Mouse (Mus musculus): ENCODE measurements around the gene Chmp2a. TPM values are rescaled to one million over a fixed set of nuclear protein-coding genes. Genes with fewer than 3 reads are reported as not detected.
A peak's percentile ranks its signal among the peaks of the same experiment; 100 is the strongest.
"Not testable (repeated sequence)": the region's sequence is repeated elsewhere in the genome, so short reads cannot be mapped to it uniquely, and the experiment has no call there.

The Chmp2a gene
- total RNA-seq (2021): 100 to 1,000 TPM; 181 to 189 TPM
- long read RNA-seq, experiment 1, transcript Chmp2a-203 (6 exons, 930 nt): minor isoform, 17 of 266 reads
- long read RNA-seq, experiment 1, transcript Chmp2a-201 (6 exons, 949 nt): major isoform, 119 of 266 reads
- long read RNA-seq, experiment 1, partial matches to known transcripts: 108 of 266 reads
- long read RNA-seq, experiment 1, other reads (novel, unspliced or antisense): 20 of 266 reads
- long read RNA-seq, experiment 2, transcript Chmp2a-201 (6 exons, 949 nt): major isoform, 108 of 221 reads
- long read RNA-seq, experiment 2, transcript Chmp2a-203 (6 exons, 930 nt): minor isoform, 22 of 221 reads
- long read RNA-seq, experiment 2, partial matches to known transcripts: 57 of 221 reads
- long read RNA-seq, experiment 2, other reads (novel, unspliced or antisense): 33 of 221 reads

DNA sequence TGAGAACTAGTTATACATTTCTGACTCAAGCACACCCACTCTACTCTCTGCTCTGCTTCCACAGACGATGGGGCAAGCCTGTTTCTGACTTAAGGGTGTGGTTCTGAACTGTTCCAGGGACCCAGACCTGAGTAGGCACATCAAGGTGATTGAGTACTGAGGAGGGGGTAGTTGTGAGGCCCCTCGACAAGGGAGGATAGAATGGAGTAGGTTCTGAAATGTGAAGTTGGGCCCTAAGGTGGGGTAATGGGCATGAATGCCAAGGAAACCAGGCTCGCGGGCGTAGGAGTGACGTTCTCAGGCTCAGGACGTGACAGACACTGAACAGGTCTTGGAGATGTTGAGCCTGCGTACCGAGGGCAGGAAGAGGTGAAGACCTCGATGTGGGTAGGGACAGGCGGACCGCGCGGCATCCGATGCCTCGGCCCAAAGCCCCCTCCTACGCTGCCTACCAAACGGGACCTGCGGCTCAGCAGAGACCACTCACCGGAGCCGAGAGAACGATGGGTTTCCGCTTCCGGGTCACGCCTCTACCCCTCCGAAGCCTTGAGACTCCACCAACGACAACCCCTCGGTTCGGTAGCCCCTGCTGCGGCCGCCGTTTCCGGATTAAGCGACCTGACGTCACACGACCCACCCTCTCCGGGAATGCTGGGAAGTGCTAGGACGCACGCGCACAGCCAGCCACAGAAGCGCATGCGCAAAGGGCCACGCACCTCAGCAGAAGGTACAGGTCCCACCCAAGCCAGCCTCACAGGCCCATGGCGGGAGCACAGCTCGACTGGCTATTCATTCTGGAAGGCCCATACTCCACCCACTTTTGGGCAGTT, at the start of gene Chmp2a:
TSS of gene Chmp2a (minus strand) at position 660 of the 830 bp plus-strand sequence.
- peak; percentile 89 to 94 for DNase-seq (ENCODE audit: low spot score in 2 of 2)

GRCm38 (mm10) chr7:13072293-13072692, 37.7 kb upstream of the Chmp2a start:
- DNase-seq (ENCODE audit: low spot score in 2 of 2): no peak

- DNase-seq (ENCODE audit: low spot score in 2 of 2): not testable (repeated sequence)
Observed at GRCm38 (mm10) chr7:13063399-13063798, 28.8 kb upstream of the Chmp2a start.

- no peak for DNase-seq (ENCODE audit: low spot score in 2 of 2)
Observed at GRCm38 (mm10) chr7:13059536-13059935, 24.9 kb upstream of the Chmp2a start.

GRCm38 (mm10) chr7:13056913-13057700, 22.5 kb upstream of the Chmp2a start:
- DNase-seq (ENCODE audit: low spot score in 2 of 2): no peak

DNA sequence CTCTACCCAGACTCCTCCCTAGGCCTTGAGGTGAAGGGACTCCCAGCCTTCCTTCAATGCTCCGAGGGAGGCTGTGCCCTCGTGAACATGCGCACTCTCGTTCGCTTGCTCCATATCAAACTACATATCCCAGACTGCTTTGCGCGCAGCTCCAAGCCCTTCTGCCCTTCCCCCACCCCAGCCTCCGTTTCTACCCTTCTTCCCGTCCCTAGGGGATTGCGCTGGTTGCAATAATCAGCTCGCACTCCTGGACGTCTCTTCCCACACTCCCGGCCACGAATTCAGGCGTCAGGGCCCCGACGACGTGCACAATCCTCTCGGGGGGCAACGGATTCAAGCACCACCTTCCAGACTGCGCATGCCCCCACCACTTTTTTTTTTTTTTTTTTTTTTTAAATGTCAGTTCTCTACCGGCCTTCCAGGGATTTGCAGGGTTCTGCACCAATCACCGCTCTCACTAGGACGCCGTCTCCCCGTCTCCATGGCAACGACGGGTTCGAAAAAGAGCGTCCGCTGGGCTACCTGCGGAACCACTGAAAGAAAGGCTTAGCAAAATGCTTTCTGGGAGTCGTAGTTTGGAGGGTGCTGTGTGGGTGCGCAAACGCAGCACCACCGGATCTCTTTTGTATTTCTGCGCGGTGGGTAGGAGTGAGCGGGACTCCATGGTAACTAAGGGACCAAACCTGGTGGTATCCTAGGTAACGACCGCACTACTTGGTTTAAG, 19.8 kb upstream of the Chmp2a start, which contains the start of gene Mzf1:
TSS of gene Mzf1 (minus strand) at position 478 of the 724 bp plus-strand sequence.
- peak; percentile 60 to 84 for DNase-seq (ENCODE audit: low spot score in 2 of 2)

DNA sequence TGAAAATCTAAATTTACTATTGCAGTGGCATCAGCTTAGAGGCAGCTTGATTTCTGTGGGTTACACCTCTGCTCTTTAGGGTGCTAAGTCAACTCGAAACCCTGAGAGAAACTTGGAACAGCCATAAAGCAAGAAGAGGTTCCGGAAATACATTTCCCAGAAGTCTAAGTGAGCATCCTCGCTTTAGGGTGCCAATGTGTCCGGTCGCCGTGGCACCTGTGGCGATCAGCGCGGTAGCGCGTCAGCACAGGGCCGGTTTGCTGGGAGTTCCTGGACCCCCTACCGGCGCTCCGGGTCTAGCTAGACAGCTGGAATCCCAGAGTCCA, 19.3 kb upstream of the Chmp2a start:
- no peak for DNase-seq (ENCODE audit: low spot score in 2 of 2)

DNA sequence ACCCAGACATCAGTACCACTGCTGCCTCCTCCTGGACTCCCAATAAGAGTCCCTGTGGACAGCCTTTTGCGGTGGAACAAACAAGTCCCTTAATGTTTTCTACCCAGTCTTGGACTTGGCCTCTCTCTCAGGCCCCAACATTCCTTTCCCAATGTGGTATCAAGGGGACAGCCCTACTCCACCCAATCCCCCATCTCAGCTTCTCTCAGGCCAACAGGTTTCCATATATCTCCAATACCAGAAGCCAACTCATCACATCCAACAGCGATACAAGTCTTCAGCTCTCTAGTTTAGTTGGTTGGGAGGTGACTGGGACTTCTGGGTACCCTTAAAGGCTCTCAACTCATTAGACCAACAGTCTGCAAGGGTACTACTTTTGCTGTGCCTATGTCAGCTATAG, 18.9 kb upstream of the Chmp2a start:
- DNase-seq (ENCODE audit: low spot score in 2 of 2): no peak

GRCm38 (mm10) chr7:13053001-13053400, 18.4 kb upstream of the Chmp2a start:
- DNase-seq (ENCODE audit: low spot score in 2 of 2): no peak

- DNase-seq (ENCODE audit: low spot score in 2 of 2): no peak
Observed at GRCm38 (mm10) chr7:13046084-13046483, 11.5 kb upstream of the Chmp2a start.

- no peak for DNase-seq (ENCODE audit: low spot score in 2 of 2)
Observed at GRCm38 (mm10) chr7:13044254-13044625, 9.6 kb upstream of the Chmp2a start.

DNA sequence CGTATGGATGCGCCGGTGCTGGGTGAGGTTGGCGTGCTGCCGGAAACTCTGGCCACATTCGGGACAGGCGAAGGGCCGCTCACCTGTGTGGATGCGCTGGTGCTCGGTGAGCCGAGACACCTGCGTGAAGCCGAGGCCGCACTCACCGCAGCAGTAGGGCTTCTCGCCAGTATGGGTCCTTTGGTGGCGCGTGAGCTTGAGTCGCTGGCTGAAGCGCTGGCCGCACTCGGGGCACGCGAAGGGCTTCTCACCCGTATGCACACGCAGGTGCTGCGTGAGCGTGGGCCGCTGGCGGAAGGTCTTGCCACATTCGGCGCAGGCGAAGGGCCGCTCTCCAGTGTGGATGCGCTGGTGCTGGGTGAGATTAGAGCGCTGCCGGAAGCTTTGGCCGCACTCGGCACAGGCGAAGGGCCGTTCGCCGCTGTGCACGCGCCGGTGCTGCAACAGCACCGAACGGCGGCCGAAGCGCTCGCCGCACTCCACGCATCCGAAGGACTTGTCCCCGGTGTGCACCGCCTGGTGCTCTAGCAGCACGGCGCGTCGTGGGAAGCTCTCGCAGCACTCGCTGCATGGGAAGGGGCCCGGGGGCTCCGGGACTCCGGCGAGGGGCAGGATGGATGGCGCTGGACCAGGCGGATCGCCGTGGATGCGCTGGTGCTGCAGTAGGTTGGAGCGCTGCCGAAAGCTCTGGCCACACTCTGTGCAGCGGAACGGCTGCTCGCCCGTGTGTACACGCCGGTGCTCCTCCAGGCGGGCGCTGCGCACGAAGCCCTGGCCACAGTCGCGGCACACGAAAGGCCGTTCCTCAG, 9.0 kb upstream of the Chmp2a start:
- DNase-seq (ENCODE audit: low spot score in 2 of 2): no peak

GRCm38 (mm10) chr7:13043120-13043444, 8.5 kb upstream of the Chmp2a start:
- DNase-seq (ENCODE audit: low spot score in 2 of 2): no peak

DNA sequence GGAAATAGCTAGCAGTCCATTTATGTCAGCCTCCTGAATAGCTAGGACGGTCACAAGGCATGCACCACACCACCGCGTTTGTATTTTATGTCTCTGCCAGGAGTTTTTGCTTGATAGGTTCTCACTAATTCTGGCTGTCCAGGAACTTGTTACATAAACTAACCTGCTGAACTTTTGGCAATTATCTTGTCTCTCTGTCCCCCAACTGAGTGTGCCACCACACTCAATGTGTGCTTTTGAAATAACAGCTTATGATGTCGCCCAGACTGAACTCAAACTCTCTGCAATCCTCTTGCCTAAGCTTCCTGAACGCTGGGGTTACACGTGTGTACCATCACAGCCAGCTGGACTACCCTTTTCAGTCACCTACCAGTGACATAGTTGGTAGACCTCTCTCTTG, 7.9 kb upstream of the Chmp2a start:
- DNase-seq (ENCODE audit: low spot score in 2 of 2): no peak

GRCm38 (mm10) chr7:13041256-13041655, 6.6 kb upstream of the Chmp2a start:
- DNase-seq (ENCODE audit: low spot score in 2 of 2): no peak

GRCm38 (mm10) chr7:13039181-13039580, 4.6 kb upstream of the Chmp2a start:
- DNase-seq (ENCODE audit: low spot score in 2 of 2): no peak

DNA sequence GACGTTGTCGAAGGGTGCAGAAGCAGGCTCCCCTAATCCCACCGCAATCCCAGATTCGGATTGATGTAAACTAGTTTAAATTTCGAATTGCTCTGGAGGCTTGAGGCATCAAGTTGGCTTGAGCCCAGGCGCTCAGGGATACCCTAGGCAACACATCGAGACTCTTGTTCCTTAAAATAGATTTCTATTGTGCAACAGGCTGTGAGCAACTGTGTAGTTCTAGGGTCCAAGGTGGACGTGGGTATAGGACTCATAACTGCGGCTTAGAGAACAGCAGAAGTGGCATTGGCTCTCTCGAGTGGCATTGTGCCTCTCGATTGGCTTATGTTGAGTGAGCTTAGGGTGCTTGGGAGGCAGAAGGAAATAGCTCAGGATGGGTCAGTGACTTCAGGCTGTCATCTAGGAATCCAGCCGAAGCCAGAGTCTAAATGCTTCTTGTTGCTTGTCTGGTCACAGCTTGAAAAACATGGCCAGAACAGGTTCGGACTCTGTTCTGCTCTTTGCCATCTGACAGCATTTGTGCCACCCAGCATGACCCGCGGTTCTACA, 4.1 kb upstream of the Chmp2a start:
- DNase-seq (ENCODE audit: low spot score in 2 of 2): no peak

DNA sequence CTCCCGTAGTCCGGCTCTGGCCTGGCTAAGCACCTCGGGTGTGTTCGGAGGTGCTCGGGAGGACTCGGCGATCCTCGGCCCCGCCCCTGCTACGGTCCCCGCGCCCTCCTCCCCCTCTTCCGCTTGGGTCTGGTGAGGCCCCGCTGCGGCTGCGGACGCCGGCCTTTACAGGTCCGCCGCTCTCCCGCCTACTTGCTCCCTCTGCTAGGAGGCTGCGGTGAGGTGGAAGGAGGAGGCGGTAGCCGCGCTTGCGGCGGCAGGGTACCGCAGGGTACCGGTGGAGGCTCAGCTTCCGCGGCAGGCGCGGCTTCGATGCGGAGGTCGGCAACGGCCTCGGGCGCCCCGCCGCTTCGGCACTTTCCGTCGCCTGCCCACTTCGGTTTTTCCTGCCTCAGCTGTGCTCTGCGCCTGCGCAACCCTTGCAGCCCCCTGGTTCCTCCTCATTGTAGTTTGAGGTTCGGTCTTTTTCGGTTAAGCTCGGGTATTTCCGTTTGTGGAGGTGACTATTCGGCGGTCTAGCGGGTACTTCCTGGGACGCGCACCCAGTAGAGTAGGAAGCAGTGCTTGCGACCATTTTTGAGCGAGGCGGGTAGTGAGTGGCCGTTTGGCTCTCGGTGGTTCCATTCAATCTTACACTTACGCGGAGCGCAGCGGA, 3.4 kb upstream of the Chmp2a start, which contains the start of gene Ube2m:
TSS of gene Ube2m (minus strand) at position 375 of the 655 bp plus-strand sequence.
- DNase-seq (ENCODE audit: low spot score in 2 of 2): peak; percentile 95 to 99

- no peak for DNase-seq (ENCODE audit: low spot score in 2 of 2)
Observed at GRCm38 (mm10) chr7:13037366-13037765, 2.8 kb upstream of the Chmp2a start.
